In genomic region chr4:120120276-120120675, GRCm38 (mm10) we compare ENCODE assay signal across 10 mouse cellular contexts. TPM values are rescaled to one million over a fixed set of nuclear protein-coding genes. Genes with fewer than 3 reads are reported as not detected.
DNase-seq lines count a peak whose midpoint lies in the region; ATAC-seq and TF ChIP-seq lines count a peak whose summit lies in the region.
"Had no signal": no experiment of that assay in that cellular context is flagged by ENCODE, and none has a peak within 500 bp of the region (broad histone marks: within the 10 kb centered on the region; RNA-seq: fewer than 3 reads in every experiment).

No protein-coding gene starts in this region.

- H3K4me3 ChIP-seq in liver, adult 2 months (ENCODE audit: insufficient read depth, low read depth, low read length), result no peak overlapping the region
- no peak overlapping the region for H3K4me3 ChIP-seq in liver, embryonic 11.5 days (ENCODE audit: low read depth, low read length)
- no peak overlapping the region for H3K4me3 ChIP-seq in midbrain, embryonic 14.5 days (replicated peaks; ENCODE audit: low read depth, low read length)
- H3K4me3 ChIP-seq: embryonic facial prominence, embryonic 12.5 days; liver, embryonic 13.5 days had no signal

- no peak overlapping the region for H3K27ac ChIP-seq in liver, adult 2 months (replicated peaks; ENCODE audit: insufficient read depth, low read depth, low read length)
- H3K27ac ChIP-seq in liver, embryonic 11.5 days (ENCODE audit: low read depth, low read length), result no peak overlapping the region
- H3K27ac ChIP-seq in midbrain, embryonic 14.5 days (replicated peaks; ENCODE audit: low read depth, low read length), result no peak overlapping the region
- H3K27ac ChIP-seq: embryonic facial prominence, embryonic 12.5 days; liver, embryonic 13.5 days had no signal

- H3K4me2 ChIP-seq in liver, embryonic 11.5 days, result no peak overlapping the region
- no peak overlapping the region for H3K4me2 ChIP-seq in midbrain, embryonic 14.5 days (ENCODE audit: low read length)
- H3K4me2 ChIP-seq: embryonic facial prominence, embryonic 12.5 days; liver, embryonic 13.5 days had no signal

- H3K79me2 ChIP-seq in liver, adult 2 months (ENCODE audit: control insufficient read depth, insufficient read depth, low read length), result no peaks in the 10 kb centered on the region

- TF ChIP-seq POLR2A in liver, adult 2 months (IDR thresholded peaks at IDR 0.05; ENCODE audit: extremely low read depth, insufficient read depth, low read length), result no peak

- TF ChIP-seq CTCF in liver, adult 2 months (IDR thresholded peaks at IDR 0.05; ENCODE audit: low read depth, low read length), result peak; percentile 98

- H3K27me3 ChIP-seq in liver, adult 2 months (ENCODE audit: control insufficient read depth, insufficient read depth, low read length), result no peaks in the 10 kb centered on the region
- no peaks in the 10 kb centered on the region for H3K27me3 ChIP-seq in liver, embryonic 11.5 days (replicated peaks; ENCODE audit: control insufficient read depth, insufficient read depth, low read length)
- H3K27me3 ChIP-seq in midbrain, embryonic 14.5 days (ENCODE audit: control insufficient read depth, insufficient read depth, low read length), result no peaks in the 10 kb centered on the region
- H3K27me3 ChIP-seq: embryonic facial prominence, embryonic 12.5 days; liver, embryonic 13.5 days had no signal

- ATAC-seq in liver, embryonic 11.5 days (replicated peaks; ENCODE audit: low FRiP score), result no peak; the same call in 1 of the 2 replicates
- ATAC-seq in granulocyte monocyte progenitor cell, adult 5-6 weeks (replicated peaks; ENCODE audit: poor library complexity, severe bottlenecking), result peak; percentile 66
- peak; percentile 60 for ATAC-seq in midbrain, embryonic 14.5 days (ENCODE audit: low FRiP score, low TSS enrichment)

- H3K36me3 ChIP-seq in liver, adult 2 months (ENCODE audit: control insufficient read depth, insufficient read depth, low read length), result no peaks in the 10 kb centered on the region
- H3K36me3 ChIP-seq in liver, embryonic 11.5 days (ENCODE audit: control insufficient read depth, insufficient read depth, low read length), result no peaks in the 10 kb centered on the region
- no peaks in the 10 kb centered on the region for H3K36me3 ChIP-seq in midbrain, embryonic 14.5 days (ENCODE audit: control insufficient read depth, insufficient read depth, low read length)
- H3K36me3 ChIP-seq: embryonic facial prominence, embryonic 12.5 days; liver, embryonic 13.5 days had no signal

- WGBS in liver, adult 2 months, result 29% methylated on average over 8 of the region's 8 CpGs
- 28% methylated on average over 8 of the region's 8 CpGs for WGBS in liver, embryonic 11.5 days
- 38% methylated on average over 8 of the region's 8 CpGs for WGBS in midbrain, embryonic 14.5 days

- no peaks in the 10 kb centered on the region for H3K9me3 ChIP-seq in liver, embryonic 11.5 days (ENCODE audit: control insufficient read depth, low read length)
- H3K9me3 ChIP-seq in midbrain, embryonic 14.5 days (ENCODE audit: control insufficient read depth, low read length), result no peaks in the 10 kb centered on the region
- H3K9me3 ChIP-seq: embryonic facial prominence, embryonic 12.5 days; liver, embryonic 13.5 days had no signal

- H3K9ac ChIP-seq in liver, adult 2 months (ENCODE audit: low read depth, low read length), result no peak overlapping the region
- no peak overlapping the region for H3K9ac ChIP-seq in liver, embryonic 11.5 days (ENCODE audit: low read depth, low read length)
- H3K9ac ChIP-seq in midbrain, embryonic 14.5 days (replicated peaks; ENCODE audit: low read length), result no peak overlapping the region
- H3K9ac ChIP-seq: embryonic facial prominence, embryonic 12.5 days; liver, embryonic 13.5 days had no signal

- peak; percentile 42 for DNase-seq in liver, adult 2 months (ENCODE audit: extremely low read depth, low read depth, low spot score)
- DNase-seq in liver, embryonic 11.5 days (ENCODE audit: low spot score), result no peak
- peak; percentile 80 for DNase-seq in NIH3T3 (ENCODE audit: low read depth)
- DNase-seq in cerebellum, adult 9-11 months, result peak; percentile 77
- DNase-seq in kidney, postnatal 10 days, result peak; percentile 78
- DNase-seq in midbrain, embryonic 14.5 days, result peak; percentile 79
- DNase-seq in thymus, postnatal 36 days, result peak; percentile 49 to 56
- DNase-seq: liver, embryonic 13.5 days had no signal

- no peaks in the 10 kb centered on the region for H3K4me1 ChIP-seq in liver, adult 2 months (ENCODE audit: control insufficient read depth, insufficient read depth, low read length)
- H3K4me1 ChIP-seq in liver, embryonic 11.5 days (replicated peaks; ENCODE audit: control insufficient read depth, insufficient read depth, low read length), result no peaks in the 10 kb centered on the region
- no peaks in the 10 kb centered on the region for H3K4me1 ChIP-seq in midbrain, embryonic 14.5 days (ENCODE audit: control insufficient read depth, insufficient read depth, low read length)
- H3K4me1 ChIP-seq: embryonic facial prominence, embryonic 12.5 days; liver, embryonic 13.5 days had no signal

RNA-seq across cellular contexts. Expression of gene Edn2, which starts 40.7 kb away (rescaled TPM):
- total RNA-seq in liver, adult 2 months (2014; rRNA removed), result not detected in 2 replicates
- not detected in 2 replicates for polyA plus RNA-seq in liver, adult 2 months (2012; rRNA removed)
- polyA plus RNA-seq in liver, embryonic 11.5 days (2014; fragmentation: Nextera tagmentation; extraction: Ambion mirVana), result 0.25 and 0.59 TPM in 2 replicates
- total RNA-seq in granulocyte monocyte progenitor cell, adult 5-6 weeks (2014; fragmentation: Nextera tagmentation), result not detected in 2 replicates
- not detected in 2 replicates for total RNA-seq in granulocyte monocyte progenitor cell, adult 5-6 weeks (2017)
- 0.18 TPM in 1 of 2 replicates, not detected in the other for polyA plus RNA-seq in midbrain, embryonic 14.5 days (2014; fragmentation: Nextera tagmentation; extraction: Ambion mirVana)

RNA-seq across cellular contexts. Expression of gene AL607142.1, which starts 55.5 kb away (rescaled TPM):
- not detected in 2 replicates for total RNA-seq in liver, adult 2 months (2014; rRNA removed)
- polyA plus RNA-seq in liver, adult 2 months (2012; rRNA removed), result not detected in 2 replicates
- not detected in 2 replicates for polyA plus RNA-seq in liver, embryonic 11.5 days (2014; fragmentation: Nextera tagmentation; extraction: Ambion mirVana)
- total RNA-seq in granulocyte monocyte progenitor cell, adult 5-6 weeks (2014; fragmentation: Nextera tagmentation), result not detected in 2 replicates
- total RNA-seq in granulocyte monocyte progenitor cell, adult 5-6 weeks (2017), result not detected in 2 replicates
- not detected in 2 replicates for polyA plus RNA-seq in midbrain, embryonic 14.5 days (2014; fragmentation: Nextera tagmentation; extraction: Ambion mirVana)
- polyA plus RNA-seq: embryonic facial prominence, embryonic 12.5 days; liver, embryonic 13.5 days had no signal
